Mouse (Mus musculus) G1E (cell line): ENCODE results near the gene Olfr681. TPM values are rescaled to one million over a fixed set of nuclear protein-coding genes. Genes with fewer than 3 reads are reported as not detected.
"Not testable (repeated sequence)": the region's sequence is repeated elsewhere in the genome, so short reads cannot be mapped to it uniquely, and the experiment has no call there.

Experiments used
- ATAC-seq: 2 replicates; pipeline ENCODE4 v1.8.0; 2016; ENCODE audit warnings: mild to moderate bottlenecking; ENCODE audit not compliant: insufficient number of reproducible peaks, poor library complexity, low FRiP score, severe bottlenecking; ENCODE audit errors: extremely low read depth
- DNase-seq: peaks from one replicate; pipeline ENCODE4 v3.0.0; 2012; ENCODE audit warnings: low spot score
- H3K27me3 ChIP-seq: 2 replicates; pipeline ENCODE4 v1.6.1; 2012; ENCODE audit warnings: mild to moderate bottlenecking, low read length, inconsistent platforms; ENCODE audit not compliant: insufficient read depth
- H3K36me3 ChIP-seq: replicated peaks from 2 replicates; pipeline ENCODE3; 2012; ENCODE audit warnings: mild to moderate bottlenecking, inconsistent platforms
- H3K4me1 ChIP-seq: 2 replicates; pipeline ENCODE4 v1.6.1; 2012; ENCODE audit warnings: low read depth, low read length, inconsistent platforms, mixed read lengths; ENCODE audit not compliant: insufficient read depth
- H3K4me3 ChIP-seq: 2 replicates; pipeline ENCODE4 v1.5.1; 2012; ENCODE audit warnings: low read depth, mild to moderate bottlenecking, inconsistent platforms, low read length, moderate library complexity, mixed read lengths
- H3K9me3 ChIP-seq: replicated peaks from 2 replicates; pipeline ENCODE4 v1.6.1; 2012; ENCODE audit warnings: inconsistent platforms
- CTCF ChIP-seq: IDR thresholded peaks from 2 replicates; pipeline ENCODE4 v1.5.1; 2012; ENCODE audit warnings: low read depth, low read length, inconsistent platforms, mixed read lengths
- GATA1 ChIP-seq: IDR thresholded peaks from 2 replicates; pipeline ENCODE4 v1.6.1; 2012; ENCODE audit warnings: borderline replicate concordance, low read length, inconsistent platforms, mixed read lengths
- GATA2 ChIP-seq: IDR thresholded peaks from 2 replicates; pipeline ENCODE4 v1.6.1; 2012; ENCODE audit warnings: low read depth, low read length, inconsistent platforms, borderline replicate concordance
- POLR2AphosphoS5 ChIP-seq: IDR thresholded peaks from 2 replicates; pipeline ENCODE4 v1.6.1; 2012; ENCODE audit warnings: low read depth, low read length, inconsistent platforms; ENCODE audit not compliant: insufficient replicate concordance
- TAL1 ChIP-seq: conservative IDR thresholded peaks from 2 replicates; pipeline ENCODE4 v1.6.1; 2012; ENCODE audit warnings: low read depth, low read length, inconsistent platforms, mixed read lengths
- polyA plus RNA-seq: library from polyadenylated mRNA; stranded (reverse); fragments of >175 nt; gene quantifications from 2 replicates; pipeline ENCODE4 v1.2.3, GENCODE M21; 2012
- total RNA-seq, 2 experiments: library from RNA; stranded (forward) in 1 of 2; stranded (reverse) in 1 of 2; fragments of 200-1000 nt in 1 of 2; fragments of >200 nt in 1 of 2; fragmentation: Nextera tagmentation in 1 of 2; gene quantifications; 2 replicates each; pipeline ENCODE4 v1.2.3; 2014 to 2017

Gene Olfr681
- not detected in 2 replicates for total RNA-seq (2014; fragmentation: Nextera tagmentation)
- total RNA-seq (2017), result 0.06 and 0.11 TPM in 2 replicates
- not detected in 2 replicates for polyA plus RNA-seq

DNA sequence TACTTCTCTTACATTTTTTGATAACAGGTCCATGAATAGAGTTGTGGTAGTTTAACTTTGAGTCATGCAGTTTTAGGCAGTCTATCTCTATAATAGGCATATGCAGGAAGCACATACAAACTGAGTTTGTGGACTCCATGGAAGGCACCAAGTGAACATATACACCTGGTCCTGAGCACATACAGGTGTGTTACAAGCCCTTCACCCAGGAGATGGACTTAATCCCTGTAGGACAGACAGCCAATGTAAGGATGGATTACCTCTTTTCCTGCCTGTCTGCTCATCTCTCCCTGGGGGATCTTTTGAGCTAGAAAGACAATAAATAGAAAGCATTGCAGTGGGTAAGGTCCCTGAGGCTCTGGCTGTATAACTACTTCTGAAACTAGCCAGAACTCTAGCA lies at the start of gene Olfr681:
Gene Olfr681, plus strand, starts transcription at position 301 of the 400 bp plus-strand sequence.
- Histone ChIP-seq H3K4me3 (no peak within 1 kb of the TSS), H3K4me1 (no peaks in the 10 kb centered on the region), H3K9me3 (no peaks in the 10 kb centered on the region), H3K36me3 (no peaks in the 10 kb centered on the region), H3K27me3 (no peaks in the 10 kb centered on the region)
- no peak for ATAC-seq
- TF ChIP-seq GATA1, result no peak
- DNase-seq, result no peak

DNA sequence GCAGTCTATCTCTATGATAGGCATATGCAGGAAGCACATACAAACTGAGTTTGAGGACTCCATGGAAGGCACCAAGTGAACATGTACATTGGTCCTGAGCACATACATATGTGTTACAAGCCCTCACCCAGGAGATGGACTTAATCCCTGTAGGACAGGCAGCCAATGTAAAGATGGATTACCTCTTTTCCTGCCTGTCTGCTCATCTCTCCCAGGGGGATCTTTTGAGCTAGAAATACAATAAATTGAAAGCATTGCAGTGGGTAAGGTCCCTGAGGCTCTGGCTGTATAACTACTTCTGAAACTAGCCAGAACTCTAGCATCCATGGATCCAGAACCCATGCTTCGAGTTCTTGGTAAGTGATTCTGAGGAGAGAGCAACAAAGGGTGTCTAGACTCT lies 35.7 kb upstream of the Olfr681 start, which contains the start of gene Olfr679:
Gene Olfr679, plus strand, starts transcription at position 301 of the 400 bp plus-strand sequence.
- DNase-seq, result no peak
- H3K4me1 ChIP-seq, result no peaks in the 10 kb centered on the region
- TF ChIP-seq TAL1, result no peak
- TF ChIP-seq GATA1, result no peak
- no peak for TF ChIP-seq POLR2AphosphoS5
- no peak for TF ChIP-seq CTCF
- TF ChIP-seq GATA2, result no peak
- no peak within 1 kb of the TSS for H3K4me3 ChIP-seq
- H3K9me3 ChIP-seq, result no peaks in the 10 kb centered on the region
- H3K27me3 ChIP-seq, result no peaks in the 10 kb centered on the region
- no peaks in the 10 kb centered on the region for H3K36me3 ChIP-seq
- no peak for ATAC-seq

DNA sequence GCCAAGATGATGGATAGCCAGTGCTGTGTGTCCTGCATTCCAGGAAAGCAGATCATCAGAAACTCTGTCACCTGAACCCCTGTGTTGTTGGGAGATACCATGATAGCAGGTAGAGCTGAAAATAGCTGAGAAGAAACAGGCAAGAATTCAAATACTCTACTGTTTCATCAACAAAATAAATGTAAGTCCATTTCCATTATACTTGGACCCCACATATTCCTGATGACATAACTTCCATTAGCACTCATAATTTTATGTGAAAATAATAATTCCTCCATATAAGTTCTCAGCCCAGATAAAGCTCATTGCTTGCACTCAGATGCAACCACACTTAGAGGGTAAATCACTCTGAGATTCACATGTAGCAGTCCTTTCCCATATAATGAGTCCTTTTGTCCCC lies 23.9 kb upstream of the Olfr681 start, which contains the start of gene Olfr680-ps1:
Gene Olfr680-ps1, minus strand, starts transcription at position 101 of the 400 bp plus-strand sequence.
- H3K9me3 ChIP-seq, H3K4me3 ChIP-seq, H3K27me3 ChIP-seq, DNase-seq, H3K4me1 ChIP-seq, ATAC-seq, H3K36me3 ChIP-seq: not testable (repeated sequence)

GRCm38 (mm10) chr7:105141275-105141674 lies 24.6 kb downstream of the Olfr681 start:
- H3K36me3 ChIP-seq, result no peaks in the 10 kb centered on the region
- no peak overlapping the region for H3K4me3 ChIP-seq
- DNase-seq (no peak), ATAC-seq (no peak)
- no peaks in the 10 kb centered on the region for H3K9me3 ChIP-seq
- no peaks in the 10 kb centered on the region for H3K27me3 ChIP-seq
- H3K4me1 ChIP-seq, result no peaks in the 10 kb centered on the region
- TF ChIP-seq CTCF (no peak), POLR2AphosphoS5 (no peak), TAL1 (no peak), GATA1 (no peak), GATA2 (no peak)

- H3K9me3 ChIP-seq, result no peaks in the 10 kb centered on the region
- DNase-seq (no peak), ATAC-seq (no peak)
- H3K27me3 ChIP-seq, result no peaks in the 10 kb centered on the region
- no peak for TF ChIP-seq CTCF
- TF ChIP-seq GATA1, result no peak
- no peak for TF ChIP-seq GATA2
- TF ChIP-seq POLR2AphosphoS5, result no peak
- no peak for TF ChIP-seq TAL1
- no peaks in the 10 kb centered on the region for H3K4me1 ChIP-seq
- H3K36me3 ChIP-seq, result no peaks in the 10 kb centered on the region
- no peak within 1 kb of the TSS for H3K4me3 ChIP-seq
Observed at GRCm38 (mm10) chr7:105146912-105147311, 30.3 kb downstream of the Olfr681 start, which contains the start of gene Olfr683. Gene Olfr683 (minus strand): TSS chr7:105147012.

GRCm38 (mm10) chr7:105163553-105163952 lies 46.9 kb downstream of the Olfr681 start, which contains the start of gene Olfr684:
Gene Olfr684 (minus strand): TSS chr7:105163653.
- TF ChIP-seq POLR2AphosphoS5, result no peak
- TF ChIP-seq GATA1, result no peak
- TF ChIP-seq CTCF, result no peak
- no peak for TF ChIP-seq GATA2
- TF ChIP-seq TAL1, result no peak
- no peak for DNase-seq
- no peak for ATAC-seq

DNA sequence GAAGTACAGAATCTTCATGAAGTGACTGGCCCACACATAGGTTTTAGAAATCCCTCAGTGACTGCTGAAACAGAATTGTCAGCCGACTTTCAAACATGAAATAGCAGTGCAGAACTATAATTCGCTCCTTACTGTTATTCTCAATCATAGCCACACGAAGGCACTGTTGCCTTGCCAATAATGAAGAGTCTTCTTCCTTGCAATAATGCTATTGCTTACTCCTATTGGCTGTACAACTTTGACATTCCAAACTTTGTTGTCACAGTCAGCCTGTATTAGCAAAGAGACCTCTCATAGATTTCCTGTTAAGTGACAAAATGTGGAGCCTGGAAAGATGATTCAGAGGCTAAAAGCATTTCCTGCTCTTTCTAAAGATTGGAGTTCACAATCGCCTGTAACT lies 54.1 kb downstream of the Olfr681 start:
- Histone ChIP-seq H3K4me3 (no peak overlapping the region), H3K36me3 (no peaks in the 10 kb centered on the region), H3K4me1 (no peaks in the 10 kb centered on the region), H3K27me3 (no peaks in the 10 kb centered on the region), H3K9me3 (no peaks in the 10 kb centered on the region)
- ATAC-seq, result no peak
- no peak for TF ChIP-seq POLR2AphosphoS5
- no peak for TF ChIP-seq CTCF
- TF ChIP-seq GATA1, result no peak
- no peak for TF ChIP-seq TAL1
- TF ChIP-seq GATA2, result no peak
- no peak for DNase-seq

More at GRCm38 (mm10) chr7:105163553-105163952, 46.9 kb downstream of the Olfr681 start, which contains the start of gene Olfr684:
- no peaks in the 10 kb centered on the region for H3K9me3 ChIP-seq
- H3K27me3 ChIP-seq, result no peaks in the 10 kb centered on the region
- H3K36me3 ChIP-seq, result no peaks in the 10 kb centered on the region
- no peaks in the 10 kb centered on the region for H3K4me1 ChIP-seq
- H3K4me3 ChIP-seq, result no peak within 1 kb of the TSS
